Mouse (Mus musculus): ENCODE results near the gene Kifc1. TPM values are rescaled to one million over a fixed set of nuclear protein-coding genes. Genes with fewer than 3 reads are reported as not detected.
A peak's percentile ranks its signal among the peaks of the same experiment; 100 is the strongest.

The Kifc1 gene
- polyA plus RNA-seq, 1 experiment from 2014 or later = 8.1 TPM

GRCm38 (mm10) chr17:33914969-33915391 is 24.5 kb upstream of the Kifc1 start:
- H3K36me3 ChIP-seq (ENCODE audit: control insufficient read depth, insufficient read depth, low read length) = peaks cover 31% of the 10 kb centered on the region
- 0 out of 2 replicates have a peak overlapping the region, but pooled peaks have one; percentile 86 for H3K27ac ChIP-seq (ENCODE audit: low read depth, low read length)
- H3K4me1 ChIP-seq (ENCODE audit: control insufficient read depth, insufficient read depth, low read length) = peaks cover 26% of the 10 kb centered on the region
- H3K4me3 ChIP-seq (ENCODE audit: low read depth, low read length) = peak overlapping the region; percentile 66
- peak overlapping the region; percentile 70 for H3K4me2 ChIP-seq
- no peak for ATAC-seq (replicated peaks; ENCODE audit: insufficient number of reproducible peaks, low FRiP score, low TSS enrichment)
- peaks cover 3% of the 10 kb centered on the region; the same call in 1 of the 2 replicates for H3K27me3 ChIP-seq (ENCODE audit: control insufficient read depth, insufficient read depth, low read length)
- H3K9ac ChIP-seq (ENCODE audit: low read depth, low read length) = no peak overlapping the region
- H3K9me3 ChIP-seq (replicated peaks; ENCODE audit: control insufficient read depth, low read length) = no peaks in the 10 kb centered on the region
- WGBS (ENCODE audit: insufficient replicate concordance) = 73% methylated on average over 13 of the region's 13 CpGs

- ATAC-seq (replicated peaks; ENCODE audit: insufficient number of reproducible peaks, low FRiP score, low TSS enrichment) = no peak
These were observed 23.4 kb upstream of the Kifc1 start for GRCm38 (mm10) chr17:33913905-33914304.

GRCm38 (mm10) chr17:33913264-33913663 is 22.8 kb upstream of the Kifc1 start:
- 87% methylated on average over 10 of the region's 10 CpGs for WGBS (ENCODE audit: insufficient replicate concordance)
- no peak overlapping the region for H3K27ac ChIP-seq (ENCODE audit: low read depth, low read length)
- no peak overlapping the region for H3K4me3 ChIP-seq (ENCODE audit: low read depth, low read length)

More at GRCm38 (mm10) chr17:33913905-33914304, 23.4 kb upstream of the Kifc1 start:
- peaks cover 24% of the 10 kb centered on the region for H3K4me1 ChIP-seq (ENCODE audit: control insufficient read depth, insufficient read depth, low read length)
- WGBS (ENCODE audit: insufficient replicate concordance) = 94% methylated on average over 8 of the region's 8 CpGs
- H3K9me3 ChIP-seq (replicated peaks; ENCODE audit: control insufficient read depth, low read length) = no peaks in the 10 kb centered on the region
- no peak overlapping the region for H3K4me2 ChIP-seq
- H3K27ac ChIP-seq (ENCODE audit: low read depth, low read length) = peak overlapping the region; percentile 0; the same call in 1 of the 2 replicates
- peaks cover 3% of the 10 kb centered on the region; the same call in 1 of the 2 replicates for H3K27me3 ChIP-seq (ENCODE audit: control insufficient read depth, insufficient read depth, low read length)
- no peak overlapping the region for H3K9ac ChIP-seq (ENCODE audit: low read depth, low read length)
- H3K36me3 ChIP-seq (ENCODE audit: control insufficient read depth, insufficient read depth, low read length) = peaks cover 31% of the 10 kb centered on the region
- H3K4me3 ChIP-seq (ENCODE audit: low read depth, low read length) = no peak overlapping the region

GRCm38 (mm10) chr17:33911813-33912414 is 21.5 kb upstream of the Kifc1 start:
- Histone ChIP-seq H3K4me3 (ENCODE audit: low read depth, low read length) (no peak overlapping the region; the same call in 1 of the 2 replicates), H3K9me3 (replicated peaks; ENCODE audit: control insufficient read depth, low read length) (no peaks in the 10 kb centered on the region), H3K4me2 (no peak overlapping the region), H3K36me3 (ENCODE audit: control insufficient read depth, insufficient read depth, low read length) (peaks cover 31% of the 10 kb centered on the region), H3K27me3 (ENCODE audit: control insufficient read depth, insufficient read depth, low read length) (no peaks in the 10 kb centered on the region), H3K27ac (ENCODE audit: low read depth, low read length) (no peak overlapping the region), H3K9ac (ENCODE audit: low read depth, low read length) (no peak overlapping the region), H3K4me1 (ENCODE audit: control insufficient read depth, insufficient read depth, low read length) (peaks cover 17% of the 10 kb centered on the region)
- no peak for ATAC-seq (replicated peaks; ENCODE audit: insufficient number of reproducible peaks, low FRiP score, low TSS enrichment)
- 89% methylated on average over 28 of the region's 28 CpGs for WGBS (ENCODE audit: insufficient replicate concordance)

More at GRCm38 (mm10) chr17:33913264-33913663, 22.8 kb upstream of the Kifc1 start:
- Histone ChIP-seq H3K27me3 (ENCODE audit: control insufficient read depth, insufficient read depth, low read length) (peaks cover 3% of the 10 kb centered on the region; the same call in 1 of the 2 replicates), H3K9ac (ENCODE audit: low read depth, low read length) (no peak overlapping the region), H3K4me2 (no peak overlapping the region), H3K36me3 (ENCODE audit: control insufficient read depth, insufficient read depth, low read length) (peaks cover 31% of the 10 kb centered on the region), H3K4me1 (ENCODE audit: control insufficient read depth, insufficient read depth, low read length) (peaks cover 22% of the 10 kb centered on the region), H3K9me3 (replicated peaks; ENCODE audit: control insufficient read depth, low read length) (no peaks in the 10 kb centered on the region)
- no peak for ATAC-seq (replicated peaks; ENCODE audit: insufficient number of reproducible peaks, low FRiP score, low TSS enrichment)

- no peaks in the 10 kb centered on the region for H3K27me3 ChIP-seq (ENCODE audit: control insufficient read depth, insufficient read depth, low read length)
- H3K36me3 ChIP-seq (ENCODE audit: control insufficient read depth, insufficient read depth, low read length) = peaks cover 31% of the 10 kb centered on the region
- ATAC-seq (replicated peaks; ENCODE audit: insufficient number of reproducible peaks, low FRiP score, low TSS enrichment) = no peak
- H3K27ac ChIP-seq (ENCODE audit: low read depth, low read length) = no peak overlapping the region
- no peaks in the 10 kb centered on the region for H3K9me3 ChIP-seq (replicated peaks; ENCODE audit: control insufficient read depth, low read length)
- peaks cover 15% of the 10 kb centered on the region for H3K4me1 ChIP-seq (ENCODE audit: control insufficient read depth, insufficient read depth, low read length)
- no peak overlapping the region; the same call in 1 of the 2 replicates for H3K4me3 ChIP-seq (ENCODE audit: low read depth, low read length)
- WGBS (ENCODE audit: insufficient replicate concordance) = 93% methylated on average over 31 of the region's 31 CpGs
- no peak overlapping the region for H3K4me2 ChIP-seq
- no peak overlapping the region for H3K9ac ChIP-seq (ENCODE audit: low read depth, low read length)
These were observed 20.8 kb upstream of the Kifc1 start for GRCm38 (mm10) chr17:33911052-33911812.

GRCm38 (mm10) chr17:33910346-33911051 is 20.0 kb upstream of the Kifc1 start:
- peaks cover 15% of the 10 kb centered on the region for H3K4me1 ChIP-seq (ENCODE audit: control insufficient read depth, insufficient read depth, low read length)
- 48% methylated on average over 11 of the region's 11 CpGs for WGBS (ENCODE audit: insufficient replicate concordance)

GRCm38 (mm10) chr17:33909869-33910250 is 19.4 kb upstream of the Kifc1 start:
- Histone ChIP-seq H3K27me3 (ENCODE audit: control insufficient read depth, insufficient read depth, low read length) (no peaks in the 10 kb centered on the region), H3K4me1 (ENCODE audit: control insufficient read depth, insufficient read depth, low read length) (peaks cover 11% of the 10 kb centered on the region), H3K36me3 (ENCODE audit: control insufficient read depth, insufficient read depth, low read length) (peaks cover 31% of the 10 kb centered on the region), H3K9ac (ENCODE audit: low read depth, low read length) (peak overlapping the region; percentile 83), H3K27ac (ENCODE audit: low read depth, low read length) (peak overlapping the region; percentile 83), H3K4me2 (peak overlapping the region; percentile 99), H3K9me3 (replicated peaks; ENCODE audit: control insufficient read depth, low read length) (no peaks in the 10 kb centered on the region), H3K4me3 (ENCODE audit: low read depth, low read length) (peak overlapping the region; percentile 78)
- ATAC-seq (replicated peaks; ENCODE audit: insufficient number of reproducible peaks, low FRiP score, low TSS enrichment) = peak; percentile 4; the same call in 1 of the 2 replicates
- WGBS (ENCODE audit: insufficient replicate concordance) = under 1% methylated on average over 14 of the region's 14 CpGs

More at GRCm38 (mm10) chr17:33910346-33911051, 20.0 kb upstream of the Kifc1 start:
- Histone ChIP-seq H3K27ac (ENCODE audit: low read depth, low read length) (peak overlapping the region; percentile 83; the same call in 1 of the 2 replicates), H3K9ac (ENCODE audit: low read depth, low read length) (peak overlapping the region; percentile 83), H3K36me3 (ENCODE audit: control insufficient read depth, insufficient read depth, low read length) (peaks cover 31% of the 10 kb centered on the region), H3K27me3 (ENCODE audit: control insufficient read depth, insufficient read depth, low read length) (no peaks in the 10 kb centered on the region), H3K4me3 (ENCODE audit: low read depth, low read length) (peak overlapping the region; percentile 78), H3K9me3 (replicated peaks; ENCODE audit: control insufficient read depth, low read length) (no peaks in the 10 kb centered on the region), H3K4me2 (peak overlapping the region; percentile 99)
- ATAC-seq (replicated peaks; ENCODE audit: insufficient number of reproducible peaks, low FRiP score, low TSS enrichment) = no peak
